Mouse (Mus musculus): ENCODE data around the gene Fam168a. TPM values are rescaled to one million over a fixed set of nuclear protein-coding genes. Genes with fewer than 3 reads are reported as not detected.

Fam168a gene
- total and polyA plus RNA-seq, 2 experiments from 2014 or later = 106 to 163 TPM

DNA sequence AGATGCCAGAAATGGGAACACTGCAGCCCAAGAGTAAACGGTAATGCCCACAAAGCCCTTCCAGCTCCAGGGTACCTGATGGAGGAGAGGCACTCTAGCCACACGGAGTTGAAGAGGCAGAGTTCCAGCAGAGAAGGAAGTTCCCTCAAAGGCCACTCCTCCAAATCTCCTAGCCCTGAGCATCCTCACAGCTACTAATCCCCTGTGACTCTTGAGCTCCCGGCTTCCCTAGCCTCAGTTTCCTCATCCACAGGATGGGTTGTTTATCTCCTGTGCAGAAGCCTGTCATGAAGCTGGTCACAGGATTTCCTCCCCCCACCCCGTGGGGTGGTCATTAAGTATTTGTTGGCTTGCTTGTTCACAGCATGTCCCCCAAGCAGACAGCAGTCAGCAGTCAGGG lies 148.9 kb downstream of the Fam168a start:
- no peak for TF ChIP-seq CTCF (IDR thresholded peaks at IDR 0.05)

GRCm38 (mm10) chr7:100855795-100856573 lies 149.5 kb downstream of the Fam168a start:
- Histone ChIP-seq H3K9ac (replicated peaks; ENCODE audit: low read length, poor library complexity, severe bottlenecking) (no peak overlapping the region), H3K27me3 (ENCODE audit: insufficient read depth, low read length) (no peaks in the 10 kb centered on the region), H3K4me3 (ENCODE audit: low read depth, low read length) (no peak overlapping the region), H3K9me3 (ENCODE audit: low read length) (no peaks in the 10 kb centered on the region), H3K36me3 (ENCODE audit: insufficient read depth, low read length) (no peaks in the 10 kb centered on the region), H3K27ac (ENCODE audit: low read depth, low read length) (no peak overlapping the region), H3K4me2 (ENCODE audit: low read depth, low read length, poor library complexity, severe bottlenecking) (no peak overlapping the region), H3K4me1 (ENCODE audit: insufficient read depth, low read length) (peaks cover 3% of the 10 kb centered on the region; the same call in 1 of the 2 replicates)
- ATAC-seq (ENCODE audit: low FRiP score) (no peak), DNase-seq (ENCODE audit: low spot score) (no peak)
- TF ChIP-seq CTCF (IDR thresholded peaks at IDR 0.05) = no peak
- 68% methylated on average over 5 of the region's 5 CpGs for WGBS

More for the DNA sequence above, 148.9 kb downstream of the Fam168a start:
- WGBS = 35% methylated on average over 4 of the region's 4 CpGs
- Histone ChIP-seq H3K4me3 (ENCODE audit: low read depth, low read length) (no peak overlapping the region), H3K36me3 (ENCODE audit: insufficient read depth, low read length) (no peaks in the 10 kb centered on the region), H3K4me2 (ENCODE audit: low read depth, low read length, poor library complexity, severe bottlenecking) (no peak overlapping the region), H3K27ac (ENCODE audit: low read depth, low read length) (no peak overlapping the region), H3K4me1 (ENCODE audit: insufficient read depth, low read length) (peaks cover 3% of the 10 kb centered on the region; the same call in 1 of the 2 replicates), H3K9ac (replicated peaks; ENCODE audit: low read length, poor library complexity, severe bottlenecking) (no peak overlapping the region), H3K9me3 (ENCODE audit: low read length) (no peaks in the 10 kb centered on the region), H3K27me3 (ENCODE audit: insufficient read depth, low read length) (no peaks in the 10 kb centered on the region)
- ATAC-seq (ENCODE audit: low FRiP score) = no peak
- DNase-seq (ENCODE audit: low spot score) = no peak

- Histone ChIP-seq H3K9ac (replicated peaks; ENCODE audit: low read length, poor library complexity, severe bottlenecking) (no peak overlapping the region), H3K9me3 (ENCODE audit: low read length) (no peaks in the 10 kb centered on the region), H3K4me2 (ENCODE audit: low read depth, low read length, poor library complexity, severe bottlenecking) (no peak overlapping the region), H3K27me3 (ENCODE audit: insufficient read depth, low read length) (no peaks in the 10 kb centered on the region), H3K27ac (ENCODE audit: low read depth, low read length) (no peak overlapping the region), H3K4me1 (ENCODE audit: insufficient read depth, low read length) (no peaks in the 10 kb centered on the region), H3K4me3 (ENCODE audit: low read depth, low read length) (no peak overlapping the region), H3K36me3 (ENCODE audit: insufficient read depth, low read length) (no peaks in the 10 kb centered on the region)
- WGBS = 87% methylated on average over 3 of the region's 3 CpGs
- no peak for TF ChIP-seq CTCF (IDR thresholded peaks at IDR 0.05)
- DNase-seq (ENCODE audit: low spot score) (no peak), ATAC-seq (ENCODE audit: low FRiP score) (no peak)
Observed at GRCm38 (mm10) chr7:100860450-100860849, 154.0 kb downstream of the Fam168a start.

DNA sequence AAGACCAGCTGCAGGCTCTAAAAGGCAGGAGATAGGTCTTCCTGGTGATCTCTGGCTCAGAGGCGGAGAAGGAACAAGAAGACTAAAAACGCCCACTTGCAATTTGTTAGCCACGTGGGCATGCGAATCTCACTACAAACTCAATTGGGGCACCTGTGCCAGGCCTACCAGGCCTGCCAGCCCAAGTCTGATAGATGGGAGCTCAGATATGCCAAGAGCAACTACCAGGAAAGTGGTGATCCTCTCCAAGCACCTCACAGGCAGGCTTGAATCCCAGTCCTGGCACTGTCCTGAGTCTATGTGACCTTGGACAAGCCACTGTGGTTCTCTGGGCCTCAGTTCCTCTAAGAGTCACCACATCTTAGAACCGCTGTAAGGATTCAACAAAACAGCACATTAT lies 154.8 kb downstream of the Fam168a start:
- ATAC-seq (ENCODE audit: low FRiP score) (no peak), DNase-seq (ENCODE audit: low spot score) (no peak)
- Histone ChIP-seq H3K9ac (replicated peaks; ENCODE audit: low read length, poor library complexity, severe bottlenecking) (no peak overlapping the region), H3K36me3 (ENCODE audit: insufficient read depth, low read length) (no peaks in the 10 kb centered on the region), H3K4me3 (ENCODE audit: low read depth, low read length) (no peak overlapping the region), H3K4me2 (ENCODE audit: low read depth, low read length, poor library complexity, severe bottlenecking) (no peak overlapping the region), H3K9me3 (ENCODE audit: low read length) (no peaks in the 10 kb centered on the region), H3K27ac (ENCODE audit: low read depth, low read length) (no peak overlapping the region), H3K27me3 (ENCODE audit: insufficient read depth, low read length) (no peaks in the 10 kb centered on the region), H3K4me1 (ENCODE audit: insufficient read depth, low read length) (no peaks in the 10 kb centered on the region)
- TF ChIP-seq CTCF (IDR thresholded peaks at IDR 0.05) = no peak
- 97% methylated on average over 5 of the region's 5 CpGs for WGBS

DNA sequence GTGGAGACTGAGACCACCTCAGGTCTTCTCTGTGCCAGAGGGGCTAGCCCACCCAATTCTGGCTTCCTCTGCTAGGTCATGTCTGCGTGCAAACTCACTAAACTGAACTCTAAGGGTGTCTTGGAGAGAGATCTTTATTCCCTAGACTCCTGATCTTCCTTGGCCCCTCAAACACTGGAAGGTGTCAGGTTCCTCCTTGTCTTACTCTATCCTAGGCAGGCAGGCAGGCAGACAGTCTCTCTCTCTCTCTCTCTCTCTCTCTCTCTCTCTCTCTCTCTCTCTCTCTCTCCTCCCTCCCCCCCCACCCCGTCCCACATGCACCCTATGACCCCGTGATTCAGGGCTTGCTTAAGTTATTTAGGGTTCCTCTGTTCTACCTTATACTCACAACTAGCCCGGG lies 155.9 kb downstream of the Fam168a start:
- Histone ChIP-seq H3K4me3 (ENCODE audit: low read depth, low read length) (peak overlapping the region; percentile 77), H3K9me3 (ENCODE audit: low read length) (no peaks in the 10 kb centered on the region), H3K27ac (ENCODE audit: low read depth, low read length) (no peak overlapping the region), H3K27me3 (ENCODE audit: insufficient read depth, low read length) (no peaks in the 10 kb centered on the region), H3K4me1 (ENCODE audit: insufficient read depth, low read length) (no peaks in the 10 kb centered on the region), H3K4me2 (ENCODE audit: low read depth, low read length, poor library complexity, severe bottlenecking) (peak overlapping the region; percentile 95), H3K9ac (replicated peaks; ENCODE audit: low read length, poor library complexity, severe bottlenecking) (peak overlapping the region; percentile 77; the same call in 1 of the 2 replicates), H3K36me3 (ENCODE audit: insufficient read depth, low read length) (no peaks in the 10 kb centered on the region)
- no peak for TF ChIP-seq CTCF (IDR thresholded peaks at IDR 0.05)
- DNase-seq (ENCODE audit: low spot score) (no peak), ATAC-seq (ENCODE audit: low FRiP score) (no peak)
- WGBS = 9% methylated on average over 4 of the region's 4 CpGs

DNA sequence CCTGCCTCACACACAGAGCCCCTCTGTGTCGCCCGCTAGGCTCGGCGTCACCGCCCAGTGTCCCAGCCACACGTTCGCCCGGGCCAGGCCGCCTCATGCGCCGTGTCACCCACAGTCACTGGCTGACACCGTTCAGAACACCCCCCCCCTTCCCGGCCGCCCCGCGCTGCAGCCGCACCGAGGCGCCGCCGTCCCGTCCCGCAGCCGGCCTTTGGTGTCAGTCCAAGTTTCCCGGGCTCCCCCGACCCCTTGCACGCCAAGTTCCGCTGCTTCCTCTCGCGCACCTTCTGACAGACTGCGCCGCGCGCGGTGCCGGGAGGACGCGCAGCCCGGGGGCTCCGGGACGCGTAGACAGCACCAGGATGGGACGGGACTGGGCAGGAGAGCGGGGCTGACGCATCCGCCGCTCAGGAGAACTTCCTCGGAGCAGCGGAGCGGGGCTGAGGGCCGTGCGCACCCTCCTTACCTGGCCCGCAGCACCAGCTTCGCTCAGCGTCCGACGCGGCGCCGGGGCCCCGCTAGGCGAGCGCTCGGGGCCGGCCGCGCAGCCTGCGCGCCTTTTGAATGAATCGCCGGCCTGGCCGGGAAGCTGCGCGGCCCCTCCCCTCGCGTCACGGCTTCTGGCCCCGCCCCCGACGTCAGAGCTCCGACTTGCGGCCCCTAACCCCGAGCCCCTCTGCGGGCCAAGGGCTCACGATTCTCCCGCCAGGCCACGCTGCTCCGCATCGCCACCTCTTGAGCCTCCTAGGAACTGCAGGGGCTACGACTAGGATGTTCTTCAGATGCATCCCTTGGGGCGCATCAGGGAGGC lies 156.6 kb downstream of the Fam168a start, which contains the start of gene Relt:
Gene Relt (minus strand): TSS at position 619 of the 811 bp plus-strand sequence.
- Histone ChIP-seq H3K4me2 (ENCODE audit: low read depth, low read length, poor library complexity, severe bottlenecking) (peak within 1 kb of the TSS; percentile 95), H3K36me3 (ENCODE audit: insufficient read depth, low read length) (no peaks in the 10 kb centered on the region), H3K27ac (ENCODE audit: low read depth, low read length) (peak within 1 kb of the TSS; percentile 27; the same call in 1 of the 2 replicates), H3K4me1 (ENCODE audit: insufficient read depth, low read length) (no peaks in the 10 kb centered on the region), H3K9me3 (ENCODE audit: low read length) (no peaks in the 10 kb centered on the region), H3K27me3 (ENCODE audit: insufficient read depth, low read length) (no peaks in the 10 kb centered on the region), H3K9ac (replicated peaks; ENCODE audit: low read length, poor library complexity, severe bottlenecking) (peak within 1 kb of the TSS; percentile 77), H3K4me3 (ENCODE audit: low read depth, low read length) (peak within 1 kb of the TSS; percentile 77)
- ATAC-seq (ENCODE audit: low FRiP score) (peak; percentile 89), DNase-seq (ENCODE audit: low spot score) (peak; percentile 95)
- peak; percentile 81 for TF ChIP-seq CTCF (IDR thresholded peaks at IDR 0.05)
- 1% methylated on average over 75 of the region's 91 CpGs for WGBS

Measured in midbrain, postnatal 0 days (tissue).